8 mouse cellular contexts compared by ENCODE assay signal in genomic region chr3:141465104-141465705, GRCm38 (mm10). TPM values are rescaled to one million over a fixed set of nuclear protein-coding genes. Genes with fewer than 3 reads are reported as not detected.
A peak's percentile ranks its signal among the peaks of the same experiment; 100 is the strongest.
DNase-seq lines count a peak whose midpoint lies in the region; ATAC-seq and TF ChIP-seq lines count a peak whose summit lies in the region.

Unc5c (plus strand) TSS chr3:141465216.

- peak; percentile 93 for DNase-seq in MN1 (ENCODE audit: low spot score)
- peak; percentile 89 for DNase-seq in cerebellum, adult 11 months
- DNase-seq in heart, postnatal 0 days (ENCODE audit: low spot score) = peak; percentile 24
- DNase-seq in kidney, postnatal 25 days = peak; percentile 78 to 91
- DNase-seq in urinary bladder, postnatal 25 days (ENCODE audit: low spot score) = peak; percentile 36

- peak within 1 kb of the TSS; percentile 87 for H3K27ac ChIP-seq in forebrain, embryonic 12.5 days
- H3K27ac ChIP-seq in heart, postnatal 0 days (ENCODE audit: low read depth) = peak within 1 kb of the TSS; percentile 16; the same call in 1 of the 2 replicates
- no peak within 1 kb of the TSS for H3K27ac ChIP-seq in liver, embryonic 15.5 days (replicated peaks)
- peak within 1 kb of the TSS; percentile 77 for H3K27ac ChIP-seq in neural tube, embryonic 12.5 days

- H3K9ac ChIP-seq in forebrain, embryonic 12.5 days = peak within 1 kb of the TSS; percentile 71
- 0 out of 2 replicates have a peak within 1 kb of the TSS, but pooled peaks have one; percentile 13 for H3K9ac ChIP-seq in heart, postnatal 0 days (replicated peaks; ENCODE audit: low read depth, low read length)
- no peak within 1 kb of the TSS for H3K9ac ChIP-seq in liver, embryonic 15.5 days
- H3K9ac ChIP-seq in neural tube, embryonic 12.5 days = peak within 1 kb of the TSS; percentile 82

- H3K4me1 ChIP-seq in forebrain, embryonic 12.5 days = peaks cover 14% of the 10 kb centered on the region; the same call in 1 of the 2 replicates
- H3K4me1 ChIP-seq in heart, postnatal 0 days (ENCODE audit: control insufficient read depth, insufficient read depth) = no peaks in the 10 kb centered on the region; the same call in 1 of the 2 replicates
- H3K4me1 ChIP-seq in liver, embryonic 15.5 days (replicated peaks) = no peaks in the 10 kb centered on the region
- peaks cover 13% of the 10 kb centered on the region for H3K4me1 ChIP-seq in neural tube, embryonic 12.5 days

- under 1% methylated on average over 59 of the region's 61 CpGs for WGBS in forebrain, embryonic 12.5 days
- under 1% methylated on average over 47 of the region's 61 CpGs for WGBS in heart, postnatal 0 days
- WGBS in liver, embryonic 15.5 days (ENCODE audit: insufficient replicate concordance) = under 1% methylated on average over 59 of the region's 61 CpGs
- under 1% methylated on average over 61 of the region's 61 CpGs for WGBS in neural tube, embryonic 12.5 days

- TF ChIP-seq EP300 in heart, postnatal 0 days (IDR thresholded peaks at IDR 0.05; ENCODE audit: low read depth) = no peak

- H3K4me2 ChIP-seq in forebrain, embryonic 12.5 days = peak within 1 kb of the TSS; percentile 96
- peak within 1 kb of the TSS; percentile 90 for H3K4me2 ChIP-seq in heart, postnatal 0 days (ENCODE audit: low read depth, low read length)
- H3K4me2 ChIP-seq in liver, embryonic 15.5 days = peak within 1 kb of the TSS; percentile 62
- H3K4me2 ChIP-seq in neural tube, embryonic 12.5 days (replicated peaks) = peak within 1 kb of the TSS; percentile 92

- peak within 1 kb of the TSS; percentile 77 for H3K4me3 ChIP-seq in forebrain, embryonic 12.5 days (replicated peaks)
- peak within 1 kb of the TSS; percentile 66 for H3K4me3 ChIP-seq in heart, postnatal 0 days (ENCODE audit: low read depth, low read length)
- peak within 1 kb of the TSS; percentile 45 for H3K4me3 ChIP-seq in liver, embryonic 15.5 days (replicated peaks)
- H3K4me3 ChIP-seq in neural tube, embryonic 12.5 days = peak within 1 kb of the TSS; percentile 80

- ATAC-seq in forebrain, embryonic 12.5 days (ENCODE audit: low FRiP score) = peak; percentile 90
- peak; percentile 80 for ATAC-seq in heart, postnatal 0 days (ENCODE audit: insufficient read depth, low read depth)
- ATAC-seq in liver, embryonic 15.5 days (ENCODE audit: insufficient read depth) = 0 out of 2 replicates have a peak, but pooled peaks have one; percentile 25
- ATAC-seq in neural tube, embryonic 12.5 days (ENCODE audit: low FRiP score, low read depth) = peak; percentile 86

- TF ChIP-seq CTCF in heart, postnatal 0 days (IDR thresholded peaks at IDR 0.05; ENCODE audit: low read depth) = 0 out of 2 replicates have a peak, but pooled peaks have one; percentile 8

- no peaks in the 10 kb centered on the region for H3K36me3 ChIP-seq in forebrain, embryonic 12.5 days (replicated peaks)
- H3K36me3 ChIP-seq in heart, postnatal 0 days (replicated peaks; ENCODE audit: control insufficient read depth, insufficient read depth, low read length) = no peaks in the 10 kb centered on the region
- no peaks in the 10 kb centered on the region for H3K36me3 ChIP-seq in liver, embryonic 15.5 days (replicated peaks)
- H3K36me3 ChIP-seq in neural tube, embryonic 12.5 days = no peaks in the 10 kb centered on the region

- H3K9me3 ChIP-seq in forebrain, embryonic 12.5 days = no peaks in the 10 kb centered on the region
- H3K9me3 ChIP-seq in heart, postnatal 0 days (replicated peaks; ENCODE audit: control insufficient read depth, low read length) = no peaks in the 10 kb centered on the region
- no peaks in the 10 kb centered on the region for H3K9me3 ChIP-seq in liver, embryonic 15.5 days (replicated peaks)
- no peaks in the 10 kb centered on the region for H3K9me3 ChIP-seq in neural tube, embryonic 12.5 days

- H3K27me3 ChIP-seq in forebrain, embryonic 12.5 days = peaks cover 54% of the 10 kb centered on the region
- H3K27me3 ChIP-seq in heart, postnatal 0 days (ENCODE audit: control insufficient read depth, insufficient read depth, low read length) = peaks cover 45% of the 10 kb centered on the region
- H3K27me3 ChIP-seq in liver, embryonic 15.5 days = peaks cover 48% of the 10 kb centered on the region
- H3K27me3 ChIP-seq in neural tube, embryonic 12.5 days (replicated peaks) = peaks cover 21% of the 10 kb centered on the region

RNA-seq across cellular contexts. Expression of gene Unc5c, which starts in this region (rescaled TPM):
- 6.7 and 9.3 TPM in 2 replicates for polyA plus RNA-seq in forebrain, embryonic 12.5 days (2016; fragmentation: Nextera tagmentation; extraction: Ambion mirVana)
- 1.9 and 2.4 TPM in 2 replicates for total RNA-seq in heart, postnatal 0 days (2014; rRNA removed; ENCODE audit: low replicate concordance)
- polyA plus RNA-seq in heart, postnatal 0 days (2015; fragmentation: Nextera tagmentation; extraction: Ambion mirVana) = 0.29 and 0.56 TPM in 2 replicates
- polyA plus RNA-seq in liver, embryonic 15.5 days (2015; fragmentation: Nextera tagmentation; extraction: Ambion mirVana) = 0.21 and 0.23 TPM in 2 replicates
- 11.9 and 14.2 TPM in 2 replicates for polyA plus RNA-seq in neural tube, embryonic 12.5 days (2016; fragmentation: Nextera tagmentation; extraction: Ambion mirVana)

Comparison
In these comparisons a context has a peak if more than half of its experiments do, and no peak if none do; other contexts are left out.
1. Peak in ATAC-seq, H3K4me3 ChIP-seq and H3K4me2 ChIP-seq in liver, embryonic 15.5 days; RNA of the gene not detected or under 1 TPM.
2. DNase-seq: peak in every context shown above with its lines; median percentile 93 in MN1; 89 in cerebellum, adult 11 months; 84 in kidney, postnatal 25 days; 36 in urinary bladder, postnatal 25 days; 24 in heart, postnatal 0 days.
3. ATAC-seq: peak in every context shown above with its lines; median percentile 90 in forebrain, embryonic 12.5 days; 86 in neural tube, embryonic 12.5 days; 80 in heart, postnatal 0 days; 25 in liver, embryonic 15.5 days.